Mouse (Mus musculus) intestine, embryonic 16.5 days (tissue): ENCODE measurements around the gene Cdc40. TPM values are rescaled to one million over a fixed set of nuclear protein-coding genes. Genes with fewer than 3 reads are reported as not detected.

Source experiments
- ATAC-seq: fragments of 200-750 bp; cut with Nextera tagmentation; 2 replicates; pipeline ENCODE4 v1.8.0; 2017; ENCODE audit warnings: moderate TSS enrichment, moderate library complexity
- H3K27ac ChIP-seq: fragments of 300-500 bp; sonication (generic); 2 replicates; pipeline ENCODE4 v1.5.1; 2014; ENCODE audit warnings: mild to moderate bottlenecking, low read length
- H3K27me3 ChIP-seq: fragments of 300-500 bp; sonication (generic); replicated peaks from 2 replicates; pipeline ENCODE4 v1.6.1; 2014; ENCODE audit warnings: low read length, control low read depth, mixed read lengths; ENCODE audit not compliant: control insufficient read depth, insufficient read depth
- H3K36me3 ChIP-seq: fragments of 300-500 bp; sonication (generic); 2 replicates; pipeline ENCODE4 v1.6.1; 2014; ENCODE audit warnings: low read length, control low read depth; ENCODE audit not compliant: control insufficient read depth, insufficient read depth
- H3K4me1 ChIP-seq: fragments of 300-500 bp; sonication (generic); 2 replicates; pipeline ENCODE4 v1.6.1; 2014; ENCODE audit warnings: low read length, control low read depth, mixed read lengths; ENCODE audit not compliant: control insufficient read depth, insufficient read depth
- H3K4me2 ChIP-seq: fragments of 300-500 bp; sonication (generic); 2 replicates; pipeline ENCODE4 v1.6.1; 2014; ENCODE audit warnings: low read depth, low read length, control low read depth
- H3K4me3 ChIP-seq: fragments of 300-500 bp; sonication (generic); 2 replicates; pipeline ENCODE4 v1.5.1; 2014; ENCODE audit warnings: mild to moderate bottlenecking, low read length
- H3K9ac ChIP-seq: fragments of 300-500 bp; sonication (generic); 2 replicates; pipeline ENCODE4 v1.6.1; 2014; ENCODE audit warnings: low read depth, low read length
- H3K9me3 ChIP-seq: fragments of 300-500 bp; sonication (generic); 2 replicates; pipeline ENCODE4 v1.6.1; 2016; ENCODE audit warnings: low read length, control low read depth; ENCODE audit not compliant: control insufficient read depth
- WGBS: fragments of 180-500 bp; shearing (Covaris S2); extraction: QIAGEN DNeasy Blood & Tissue Kit; methylation state at CpG from one replicate; pipeline ENCODE4 v1.1.7; 2014; 5-methylcytosine and 5-hydroxymethylcytosine counted together
- polyA plus RNA-seq: library from polyadenylated mRNA; unstranded; fragments of >200 nt; fragmentation: Nextera tagmentation; extraction: Ambion mirVana; gene quantifications from 2 replicates; pipeline ENCODE4 v1.2.1, GENCODE M21; 2015

Cdc40 gene
- polyA plus RNA-seq, result 25.1 and 26.3 TPM in 2 replicates

DNA sequence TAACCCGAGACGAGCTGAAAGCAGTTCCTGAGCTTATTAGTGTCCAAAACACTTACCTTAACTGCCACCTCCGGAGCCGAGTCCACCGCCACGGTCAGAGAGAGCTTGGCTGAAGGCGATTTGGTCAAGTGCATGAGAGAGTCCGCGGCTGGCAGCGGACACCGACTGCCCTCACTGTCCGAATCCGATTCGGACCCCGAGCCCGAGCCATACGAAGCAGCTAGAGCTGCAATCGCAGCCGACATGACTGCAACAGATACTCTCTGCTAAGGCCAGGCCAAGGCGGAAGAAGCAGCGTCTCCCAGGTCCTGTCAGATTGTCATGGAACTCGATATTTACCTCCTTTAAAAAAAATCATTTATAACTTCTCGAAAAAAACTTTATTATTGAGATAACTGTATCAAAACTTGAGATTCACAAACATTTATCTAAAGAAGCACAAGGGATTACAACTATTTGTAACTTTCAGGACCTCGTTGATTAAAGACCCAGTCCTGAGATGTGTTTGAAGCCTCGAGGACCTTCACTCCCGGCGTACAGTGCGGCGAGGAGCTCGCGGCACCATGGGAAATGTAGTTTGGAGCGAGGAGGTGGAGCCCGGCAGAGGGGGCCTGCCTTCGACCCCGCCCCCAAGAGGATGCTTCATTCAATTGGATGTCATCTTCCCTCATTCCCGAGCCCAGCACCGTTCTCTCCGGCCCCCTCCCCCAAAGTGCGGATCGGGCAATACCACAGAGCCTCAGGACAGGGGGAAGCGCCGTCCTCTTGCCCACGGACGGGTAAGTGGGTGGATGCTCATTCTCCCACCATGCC, at the start of gene Cdc40, which contains the start of gene Wasf1:
TSS of gene Cdc40 (minus strand) at position 481 of the 813 bp plus-strand sequence.
TSS of gene Wasf1 (plus strand) at position 645 of the 813 bp plus-strand sequence.
- H3K27ac ChIP-seq, result peak within 1 kb of the TSS; percentile 83
- H3K27me3 ChIP-seq, result no peaks in the 10 kb centered on the region
- H3K36me3 ChIP-seq, result no peaks in the 10 kb centered on the region
- peak within 1 kb of the TSS; percentile 86 for H3K9ac ChIP-seq
- H3K4me2 ChIP-seq, result peak within 1 kb of the TSS; percentile 82
- ATAC-seq, result peak; percentile 98
- H3K4me3 ChIP-seq, result peak within 1 kb of the TSS; percentile 74
- H3K4me1 ChIP-seq, result peaks cover 16% of the 10 kb centered on the region
- H3K9me3 ChIP-seq, result no peaks in the 10 kb centered on the region
- WGBS, result under 1% methylated on average over 44 of the region's 44 CpGs

GRCm38 (mm10) chr10:40919464-40919863, 36.4 kb upstream of the Cdc40 start:
- WGBS, result 86% methylated on average over 6 of the region's 6 CpGs
- Histone ChIP-seq H3K9me3 (no peaks in the 10 kb centered on the region), H3K27ac (no peak overlapping the region)

GRCm38 (mm10) chr10:40918669-40919440, 35.7 kb upstream of the Cdc40 start:
- 84% methylated on average over 8 of the region's 8 CpGs for WGBS
- Histone ChIP-seq H3K4me3 (no peak overlapping the region), H3K36me3 (no peaks in the 10 kb centered on the region), H3K9ac (no peak overlapping the region), H3K9me3 (no peaks in the 10 kb centered on the region), H3K4me2 (no peak overlapping the region), H3K4me1 (no peaks in the 10 kb centered on the region), H3K27ac (no peak overlapping the region), H3K27me3 (no peaks in the 10 kb centered on the region)
- no peak for ATAC-seq

More at GRCm38 (mm10) chr10:40919464-40919863, 36.4 kb upstream of the Cdc40 start:
- ATAC-seq, result no peak
- no peaks in the 10 kb centered on the region for H3K4me1 ChIP-seq
- no peaks in the 10 kb centered on the region for H3K27me3 ChIP-seq
- no peak overlapping the region for H3K4me2 ChIP-seq
- no peak overlapping the region for H3K4me3 ChIP-seq
- no peaks in the 10 kb centered on the region for H3K36me3 ChIP-seq
- no peak overlapping the region for H3K9ac ChIP-seq

DNA sequence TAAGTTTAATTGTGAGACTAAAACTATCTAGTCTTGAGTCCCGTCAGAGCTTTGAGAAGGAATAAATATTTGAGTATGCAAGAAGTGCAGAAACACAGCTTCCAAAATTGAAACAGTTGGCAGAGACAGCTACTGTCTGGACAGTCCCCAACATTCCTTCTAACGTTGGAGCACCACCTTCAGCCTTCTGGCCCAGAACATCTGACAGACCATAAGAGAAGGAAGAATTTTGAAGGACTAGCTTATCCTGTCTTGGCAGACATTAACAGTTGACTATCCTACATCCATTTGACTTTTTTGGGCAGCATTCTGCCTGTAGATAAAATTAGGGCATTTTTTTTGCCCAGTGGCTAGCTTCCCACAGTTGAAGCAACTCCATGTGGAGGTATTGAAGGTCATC, 32.1 kb upstream of the Cdc40 start:
- no peaks in the 10 kb centered on the region for H3K36me3 ChIP-seq
- H3K9me3 ChIP-seq, result no peaks in the 10 kb centered on the region
- H3K27me3 ChIP-seq, result no peaks in the 10 kb centered on the region
- no peak overlapping the region for H3K9ac ChIP-seq
- H3K4me2 ChIP-seq, result no peak overlapping the region
- H3K27ac ChIP-seq, result no peak overlapping the region
- WGBS, result 65% methylated on average over 2 of the region's 2 CpGs
- H3K4me1 ChIP-seq, result no peaks in the 10 kb centered on the region
- H3K4me3 ChIP-seq, result no peak overlapping the region
- no peak for ATAC-seq

- Histone ChIP-seq H3K27me3 (no peaks in the 10 kb centered on the region), H3K27ac (no peak overlapping the region), H3K4me3 (no peak overlapping the region), H3K36me3 (no peaks in the 10 kb centered on the region), H3K4me2 (no peak overlapping the region), H3K9ac (no peak overlapping the region), H3K4me1 (no peaks in the 10 kb centered on the region), H3K9me3 (no peaks in the 10 kb centered on the region)
- WGBS, result 78% methylated on average over 2 of the region's 2 CpGs
- no peak for ATAC-seq
These were observed 27.7 kb upstream of the Cdc40 start for GRCm38 (mm10) chr10:40910811-40911210.

DNA sequence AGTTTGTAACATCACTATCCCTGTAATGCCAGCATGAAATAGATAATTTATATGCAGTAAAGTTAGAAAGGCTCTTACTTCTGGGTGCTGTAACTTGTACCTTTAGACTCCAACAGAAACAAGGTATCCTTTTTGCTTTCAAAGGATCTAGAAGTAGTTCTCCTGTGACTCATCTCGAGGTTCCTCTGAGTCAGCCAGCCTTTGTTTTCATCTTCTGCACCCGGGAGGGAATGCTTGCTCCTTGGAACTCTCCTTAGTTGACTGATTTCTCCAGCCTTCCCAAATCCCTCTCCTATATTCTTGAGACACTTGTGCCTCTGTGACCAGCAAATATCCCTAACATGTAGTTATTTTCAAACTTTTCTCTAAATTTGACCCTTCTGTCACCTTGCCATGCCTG, 25.5 kb upstream of the Cdc40 start:
- H3K27ac ChIP-seq, result no peak overlapping the region
- no peak overlapping the region for H3K4me2 ChIP-seq
- H3K27me3 ChIP-seq, result no peaks in the 10 kb centered on the region
- no peaks in the 10 kb centered on the region for H3K4me1 ChIP-seq
- no peak overlapping the region for H3K4me3 ChIP-seq
- H3K9ac ChIP-seq, result no peak overlapping the region
- no peaks in the 10 kb centered on the region for H3K36me3 ChIP-seq
- no peak for ATAC-seq
- H3K9me3 ChIP-seq, result no peaks in the 10 kb centered on the region
- WGBS, result 45% methylated on average over 2 of the region's 2 CpGs

DNA sequence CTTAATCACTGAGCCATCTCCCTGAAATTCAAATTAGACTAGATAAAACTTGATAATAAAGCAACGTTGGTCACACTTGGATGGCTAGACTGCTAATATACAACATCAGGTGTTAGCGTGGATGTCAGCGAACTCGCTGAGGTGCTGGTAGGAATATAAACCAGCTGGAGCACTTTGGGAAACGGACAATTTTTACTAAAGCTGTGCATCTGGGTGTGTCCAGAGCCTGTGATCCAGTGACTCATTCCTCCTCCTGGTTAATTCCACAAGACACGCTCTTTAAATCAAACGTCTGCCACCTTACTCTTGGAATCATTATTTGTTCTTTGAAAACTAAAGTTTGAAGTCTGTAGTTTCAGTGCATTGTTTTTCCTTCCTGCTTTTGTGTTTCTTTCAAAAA, 23.7 kb upstream of the Cdc40 start:
- H3K27ac ChIP-seq, result no peak overlapping the region
- no peak overlapping the region for H3K9ac ChIP-seq
- no peak overlapping the region for H3K4me2 ChIP-seq
- no peaks in the 10 kb centered on the region for H3K36me3 ChIP-seq
- no peaks in the 10 kb centered on the region for H3K9me3 ChIP-seq
- ATAC-seq, result no peak
- H3K4me1 ChIP-seq, result no peaks in the 10 kb centered on the region
- H3K4me3 ChIP-seq, result no peak overlapping the region
- 78% methylated on average over 7 of the region's 7 CpGs for WGBS
- no peaks in the 10 kb centered on the region for H3K27me3 ChIP-seq

GRCm38 (mm10) chr10:40906131-40906530, 23.0 kb upstream of the Cdc40 start:
- Histone ChIP-seq H3K9ac (no peak overlapping the region), H3K4me2 (no peak overlapping the region), H3K27ac (no peak overlapping the region), H3K27me3 (no peaks in the 10 kb centered on the region), H3K9me3 (no peaks in the 10 kb centered on the region), H3K4me1 (no peaks in the 10 kb centered on the region), H3K4me3 (no peak overlapping the region), H3K36me3 (no peaks in the 10 kb centered on the region)
- no peak for ATAC-seq
- WGBS, result 94% methylated on average over 1 of the region's 1 CpGs

DNA sequence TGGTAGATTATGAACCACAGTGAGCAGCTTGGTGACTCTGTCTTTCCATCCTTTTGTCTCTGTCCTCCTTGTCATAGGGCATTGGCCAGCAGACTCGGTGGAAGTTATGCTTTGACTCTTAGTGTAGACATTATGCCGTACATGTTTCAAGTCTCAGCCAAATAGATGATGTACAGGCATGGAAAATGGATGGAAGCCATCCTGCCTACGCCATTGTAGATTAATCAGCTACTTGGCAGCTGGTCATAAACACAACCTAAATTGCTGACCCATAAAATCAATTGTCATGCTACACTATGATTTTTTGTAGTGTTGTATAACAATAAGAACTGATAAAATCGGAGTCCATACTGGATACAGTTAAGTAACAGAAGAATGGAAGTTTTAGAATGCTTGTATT, 18.7 kb upstream of the Cdc40 start:
- ATAC-seq, result no peak
- no peaks in the 10 kb centered on the region for H3K9me3 ChIP-seq
- no peaks in the 10 kb centered on the region for H3K36me3 ChIP-seq
- no peak overlapping the region for H3K27ac ChIP-seq
- no peaks in the 10 kb centered on the region for H3K4me1 ChIP-seq
- H3K4me2 ChIP-seq, result no peak overlapping the region
- no peaks in the 10 kb centered on the region for H3K27me3 ChIP-seq
- H3K9ac ChIP-seq, result no peak overlapping the region
- 59% methylated on average over 4 of the region's 4 CpGs for WGBS
- no peak overlapping the region for H3K4me3 ChIP-seq
